In genomic region chr11:117806781-117807180, GRCm38 (mm10) we compare ENCODE assay signal across 25 mouse cellular contexts. TPM values are rescaled to one million over a fixed set of nuclear protein-coding genes. Genes with fewer than 3 reads are reported as not detected.
DNase-seq lines count a peak whose midpoint lies in the region; ATAC-seq and TF ChIP-seq lines count a peak whose summit lies in the region.
"Had no signal": no experiment of that assay in that cellular context is flagged by ENCODE, and none has a peak within 500 bp of the region (broad histone marks: within the 10 kb centered on the region; RNA-seq: fewer than 3 reads in every experiment).

No protein-coding gene starts in this region.

- no peaks in the 10 kb centered on the region for H3K9me3 ChIP-seq in liver, embryonic 15.5 days (replicated peaks)
- H3K9me3 ChIP-seq in liver, embryonic 12.5 days (replicated peaks), result no peaks in the 10 kb centered on the region
- no peaks in the 10 kb centered on the region for H3K9me3 ChIP-seq in CH12.LX (replicated peaks; ENCODE audit: low read length)
- H3K9me3 ChIP-seq in MEL (replicated peaks; ENCODE audit: insufficient read depth, low read length), result no peaks in the 10 kb centered on the region
- H3K9me3 ChIP-seq in midbrain, embryonic 11.5 days (ENCODE audit: control insufficient read depth, low read length), result no peaks in the 10 kb centered on the region
- H3K9me3 ChIP-seq: G1E had no signal

- H3K36me3 ChIP-seq in liver, embryonic 15.5 days (replicated peaks), result peaks cover 76% of the 10 kb centered on the region
- H3K36me3 ChIP-seq in liver, embryonic 12.5 days, result peaks cover 77% of the 10 kb centered on the region
- H3K36me3 ChIP-seq in CH12.LX (replicated peaks in 1 of 2; ENCODE audit: control insufficient read depth in 1 of 2, insufficient read depth in 1 of 2, low read length in 1 of 2) (peaks cover 5 to 34% of the 10 kb centered on the region in 2 experiments), MEL (ENCODE audit: control insufficient read depth in 1 of 2, insufficient read depth in 2 of 2, low read length in 2 of 2) (peaks cover 0 to 8% of the 10 kb centered on the region in 2 experiments; a peak in 2 of 4 replicates)
- H3K36me3 ChIP-seq in midbrain, embryonic 11.5 days (ENCODE audit: control insufficient read depth, insufficient read depth, low read length), result no peaks in the 10 kb centered on the region

- DNase-seq in CH12.LX (ENCODE audit: extremely low read depth), result no peak
- DNase-seq in MEL (ENCODE audit: low read depth, low spot score), result no peak
- DNase-seq in embryo, embryonic 11 days, result no peak
- DNase-seq in midbrain, embryonic 11.5 days (ENCODE audit: low spot score, missing footprints), result no peak
- DNase-seq: adrenal gland, adult 2 months; adrenal gland, adult 8-10 months; adrenal gland, postnatal 10 days; adrenal gland, postnatal 14 days; adrenal gland, postnatal 25 days; adrenal gland, postnatal 36 days; B cell, adult 2 months; cerebellum, adult 11 months; cerebellum, adult 11-12 months; cerebellum, adult 18-20 months; cerebellum, adult 2 months; cerebellum, adult 8-10 months had no signal

- ATAC-seq in liver, embryonic 15.5 days (ENCODE audit: insufficient read depth), result no peak
- ATAC-seq in liver, embryonic 12.5 days, result no peak
- ATAC-seq in midbrain, embryonic 11.5 days (ENCODE audit: low FRiP score), result no peak
- ATAC-seq: activated CD4-positive, CD25-positive, alpha-beta regulatory T cell, adult 4 months; CD4-positive, CD25-positive, alpha-beta regulatory T cell, adult 4 months; Patski had no signal

- TF ChIP-seq CTCF in CH12.LX (conservative IDR thresholded peaks at IDR 0.05 in 1 of 2, IDR thresholded peaks at IDR 0.05 in 1 of 2; ENCODE audit: low read depth in 2 of 2, low read length in 2 of 2), result no peak
- TF ChIP-seq CTCF in MEL (IDR thresholded peaks at IDR 0.05 in 2 of 3, conservative IDR thresholded peaks at IDR 0.05 in 1 of 3; ENCODE audit: control insufficient read depth in 1 of 3, insufficient read depth in 1 of 3, low read depth in 2 of 3, low read length in 3 of 3, poor library complexity in 1 of 3, severe bottlenecking in 1 of 3), result no peak

- TF ChIP-seq EP300 in CH12.LX (IDR thresholded peaks at IDR 0.05; ENCODE audit: low read length) (no peak), MEL (IDR thresholded peaks at IDR 0.05; ENCODE audit: low read depth in 1 of 2, low read length in 2 of 2) (no peak)

- 87% methylated on average over 6 of the region's 6 CpGs for WGBS in liver, embryonic 15.5 days (ENCODE audit: insufficient replicate concordance)
- WGBS in liver, embryonic 12.5 days (ENCODE audit: insufficient replicate concordance), result 94% methylated on average over 6 of the region's 6 CpGs
- WGBS in midbrain, embryonic 11.5 days, result 88% methylated on average over 6 of the region's 6 CpGs

- dilution Hi-C loops in CH12.LX (cut with MboI; ENCODE audit: extremely low pct_ligation_motif_present, extremely low pct_unique_long_range_greater_than_20kb, low sequenced_read_pairs), result no loop called here

- H3K79me2 ChIP-seq in CH12.LX (replicated peaks; ENCODE audit: control insufficient read depth, extremely low read depth, insufficient read depth, poor library complexity, severe bottlenecking), result peaks cover 24% of the 10 kb centered on the region
- H3K79me2 ChIP-seq in MEL (ENCODE audit: control insufficient read depth, insufficient read depth, low read length, poor library complexity), result peaks cover 23% of the 10 kb centered on the region

- in situ Hi-C loops in CH12.LX (cut with MboI; ENCODE audit: low pct_ligation_motif_present, low pct_unique_long_range_greater_than_20kb, low sequenced_read_pairs), result no loop called here

- no peak overlapping the region for H3K9ac ChIP-seq in liver, embryonic 15.5 days
- H3K9ac ChIP-seq in liver, embryonic 12.5 days, result no peak overlapping the region
- H3K9ac ChIP-seq in CH12.LX (ENCODE audit: insufficient read depth, low read depth) (no peak overlapping the region), MEL (ENCODE audit: control insufficient read depth, low read depth, low read length, poor library complexity, severe bottlenecking) (no peak overlapping the region)
- no peak overlapping the region for H3K9ac ChIP-seq in midbrain, embryonic 11.5 days (ENCODE audit: low read length)

- H3K27me3 ChIP-seq in liver, embryonic 15.5 days, result no peaks in the 10 kb centered on the region
- no peaks in the 10 kb centered on the region for H3K27me3 ChIP-seq in liver, embryonic 12.5 days (replicated peaks)
- H3K27me3 ChIP-seq in CH12.LX (replicated peaks) (no peaks in the 10 kb centered on the region), MEL (ENCODE audit: control insufficient read depth in 1 of 2, insufficient read depth in 2 of 2, low read length in 2 of 2) (no peaks in the 10 kb centered on the region)
- H3K27me3 ChIP-seq in midbrain, embryonic 11.5 days (ENCODE audit: control insufficient read depth, insufficient read depth, low read length), result no peaks in the 10 kb centered on the region
- H3K27me3 ChIP-seq: Patski had no signal

- peak overlapping the region; percentile 43; the same call in 1 of the 2 replicates for H3K27ac ChIP-seq in liver, embryonic 15.5 days (replicated peaks)
- no peak overlapping the region for H3K27ac ChIP-seq in liver, embryonic 12.5 days
- no peak overlapping the region for H3K27ac ChIP-seq in CH12.LX (ENCODE audit: insufficient read depth, low read depth)
- H3K27ac ChIP-seq in MEL (ENCODE audit: control insufficient read depth, low read depth, low read length), result no peak overlapping the region
- no peak overlapping the region for H3K27ac ChIP-seq in midbrain, embryonic 11.5 days (ENCODE audit: low read depth, low read length)

- H3K4me1 ChIP-seq in liver, embryonic 15.5 days (replicated peaks), result peaks cover 85% of the 10 kb centered on the region
- peaks cover 80% of the 10 kb centered on the region for H3K4me1 ChIP-seq in liver, embryonic 12.5 days
- H3K4me1 ChIP-seq in CH12.LX (ENCODE audit: control insufficient read depth in 1 of 2, insufficient read depth in 2 of 2) (peaks cover 21 to 68% of the 10 kb centered on the region in 2 experiments), MEL (ENCODE audit: control insufficient read depth in 1 of 2, insufficient read depth in 2 of 2, low read length in 2 of 2) (peaks cover 4 to 15% of the 10 kb centered on the region in 2 experiments)
- H3K4me1 ChIP-seq in midbrain, embryonic 11.5 days (ENCODE audit: control insufficient read depth, insufficient read depth, low read length), result peaks cover 15% of the 10 kb centered on the region

- TF ChIP-seq POLR2A in CH12.LX (IDR thresholded peaks at IDR 0.05; ENCODE audit: low read depth, low read length) (no peak), MEL (IDR thresholded peaks at IDR 0.05; ENCODE audit: control insufficient read depth in 1 of 2, insufficient read depth in 1 of 2, low read depth in 1 of 2, low read length in 2 of 2, poor library complexity in 1 of 2) (no peak)

- no peak for TF ChIP-seq RAD21 in CH12.LX (IDR thresholded peaks at IDR 0.05; ENCODE audit: low read depth, low read length)
- TF ChIP-seq RAD21 in MEL (IDR thresholded peaks at IDR 0.05; ENCODE audit: low read depth, low read length), result no peak

- H3K4me3 ChIP-seq in liver, embryonic 15.5 days (replicated peaks), result no peak overlapping the region
- H3K4me3 ChIP-seq in liver, embryonic 12.5 days, result no peak overlapping the region
- H3K4me3 ChIP-seq in CH12.LX (replicated peaks in 1 of 3; ENCODE audit: low read depth in 2 of 3, low read length in 2 of 3, poor library complexity in 1 of 3) (no peak overlapping the region), MEL (ENCODE audit: control insufficient read depth in 1 of 2, insufficient read depth in 1 of 2, low read depth in 2 of 2, low read length in 2 of 2) (no peak overlapping the region)
- no peak overlapping the region for H3K4me3 ChIP-seq in midbrain, embryonic 11.5 days (ENCODE audit: low read depth, low read length)

- H3K4me2 ChIP-seq in liver, embryonic 15.5 days, result no peak overlapping the region
- no peak overlapping the region for H3K4me2 ChIP-seq in liver, embryonic 12.5 days
- H3K4me2 ChIP-seq in CH12.LX (ENCODE audit: insufficient read depth, low read depth, poor library complexity, severe bottlenecking), result no peak overlapping the region
- no peak overlapping the region for H3K4me2 ChIP-seq in midbrain, embryonic 11.5 days

RNA-seq across cellular contexts. Expression of gene Gm20708, which starts 2.7 kb away (rescaled TPM):
- 0.28 and 0.45 TPM in 2 replicates for polyA plus RNA-seq in liver, embryonic 15.5 days (2015; fragmentation: Nextera tagmentation; extraction: Ambion mirVana)
- polyA plus RNA-seq in liver, embryonic 12.5 days (2016; fragmentation: Nextera tagmentation; extraction: Ambion mirVana), result 0.23 and 0.27 TPM in 2 replicates
- total RNA-seq in CH12.LX (2012; rRNA removed) (0.59 and 1.0 TPM in 2 replicates), CH12.LX (2014; rRNA removed) (0.50 TPM in 1 of 2 replicates, not detected in the other), MEL (2012; rRNA removed) (0.46 and 0.85 TPM in 2 replicates)
- polyA plus RNA-seq in CH12.LX (2012; ENCODE audit: insufficient read length, low read depth) (0.80 and 1.6 TPM in 2 replicates), MEL (2012; ENCODE audit: insufficient read depth in 1 of 2, insufficient read length in 2 of 2, low read depth in 1 of 2, low replicate concordance in 2 of 2, missing spikeins in 1 of 2) (under 1 TPM in 1 of 2 experiments, not detected in 1; 0.70 TPM)
- 0.15 and 0.20 TPM in 2 replicates for polyA plus RNA-seq in midbrain, embryonic 11.5 days (2014; fragmentation: Nextera tagmentation; extraction: Ambion mirVana)

RNA-seq across cellular contexts. Expression of gene Syngr2, which starts 2.7 kb away (rescaled TPM):
- 49.2 and 54.7 TPM in 2 replicates for polyA plus RNA-seq in liver, embryonic 15.5 days (2015; fragmentation: Nextera tagmentation; extraction: Ambion mirVana)
- polyA plus RNA-seq in liver, embryonic 12.5 days (2016; fragmentation: Nextera tagmentation; extraction: Ambion mirVana), result 61.5 and 66.4 TPM in 2 replicates
- 362 and 409 TPM in 2 replicates for total RNA-seq in CH12.LX (2012; rRNA removed)
- 395 and 553 TPM in 2 replicates for total RNA-seq in CH12.LX (2014; rRNA removed)
- polyA plus RNA-seq in CH12.LX (2012; ENCODE audit: insufficient read length, low read depth), result 513 and 654 TPM in 2 replicates
- total RNA-seq in MEL (2012; rRNA removed), result 160 and 189 TPM in 2 replicates
- polyA plus RNA-seq in MEL (2012; ENCODE audit: insufficient read depth in 1 of 2, insufficient read length in 2 of 2, low read depth in 1 of 2, low replicate concordance in 2 of 2, missing spikeins in 1 of 2), result 100 to 1,000 TPM in 1 of 2 experiments, not detected in 1; 384 TPM
- polyA plus RNA-seq in midbrain, embryonic 11.5 days (2014; fragmentation: Nextera tagmentation; extraction: Ambion mirVana), result 29.9 and 36.4 TPM in 2 replicates

RNA-seq across cellular contexts. Expression of gene 6030468B19Rik, which starts 9.3 kb away (rescaled TPM):
- polyA plus RNA-seq in liver, embryonic 15.5 days (2015; fragmentation: Nextera tagmentation; extraction: Ambion mirVana), result 90.0 and 95.8 TPM in 2 replicates
- polyA plus RNA-seq in liver, embryonic 12.5 days (2016; fragmentation: Nextera tagmentation; extraction: Ambion mirVana), result 97.6 and 97.7 TPM in 2 replicates
- total RNA-seq in CH12.LX (2012; rRNA removed), result 0.46 and 0.93 TPM in 2 replicates
- total RNA-seq in CH12.LX (2014; rRNA removed), result 1.3 and 1.5 TPM in 2 replicates
- 1.4 and 1.7 TPM in 2 replicates for polyA plus RNA-seq in CH12.LX (2012; ENCODE audit: insufficient read length, low read depth)
- 1.1 and 2.7 TPM in 2 replicates for total RNA-seq in MEL (2012; rRNA removed)
- 1 to 10 TPM in 1 of 2 experiments, not detected in 1; 5.1 TPM for polyA plus RNA-seq in MEL (2012; ENCODE audit: insufficient read depth in 1 of 2, insufficient read length in 2 of 2, low read depth in 1 of 2, low replicate concordance in 2 of 2, missing spikeins in 1 of 2)
- polyA plus RNA-seq in midbrain, embryonic 11.5 days (2014; fragmentation: Nextera tagmentation; extraction: Ambion mirVana), result 0.65 and 1.3 TPM in 2 replicates
- total RNA-seq: adrenal gland, adult 18-20 months; adrenal gland, adult 2 months; adrenal gland, adult 8-10 months; adrenal gland, postnatal 25 days; adrenal gland, postnatal 36 days; ES-E14 had no signal
- polyA plus RNA-seq: adrenal gland, adult 2 months; C2C12; cerebellum, adult 2 months; Patski had no signal

RNA-seq across cellular contexts. Expression of gene Afmid, which starts 18.9 kb away (rescaled TPM):
- 11.8 and 12.0 TPM in 2 replicates for polyA plus RNA-seq in liver, embryonic 15.5 days (2015; fragmentation: Nextera tagmentation; extraction: Ambion mirVana)
- polyA plus RNA-seq in liver, embryonic 12.5 days (2016; fragmentation: Nextera tagmentation; extraction: Ambion mirVana), result 6.7 TPM in 2 replicates
- 6.8 and 7.3 TPM in 2 replicates for total RNA-seq in CH12.LX (2012; rRNA removed)
- total RNA-seq in CH12.LX (2014; rRNA removed), result 5.0 and 5.7 TPM in 2 replicates
- 7.1 and 7.5 TPM in 2 replicates for polyA plus RNA-seq in CH12.LX (2012; ENCODE audit: insufficient read length, low read depth)
- total RNA-seq in MEL (2012; rRNA removed), result 3.3 and 3.5 TPM in 2 replicates
- 1 to 10 TPM in 1 of 2 experiments, not detected in 1; 3.8 TPM for polyA plus RNA-seq in MEL (2012; ENCODE audit: insufficient read depth in 1 of 2, insufficient read length in 2 of 2, low read depth in 1 of 2, low replicate concordance in 2 of 2, missing spikeins in 1 of 2)
- polyA plus RNA-seq in midbrain, embryonic 11.5 days (2014; fragmentation: Nextera tagmentation; extraction: Ambion mirVana), result 2.8 and 3.9 TPM in 2 replicates

RNA-seq across cellular contexts. Expression of gene Tk1, which starts 19.1 kb away (rescaled TPM):
- 136 and 138 TPM in 2 replicates for polyA plus RNA-seq in liver, embryonic 15.5 days (2015; fragmentation: Nextera tagmentation; extraction: Ambion mirVana)
- 145 and 152 TPM in 2 replicates for polyA plus RNA-seq in liver, embryonic 12.5 days (2016; fragmentation: Nextera tagmentation; extraction: Ambion mirVana)
- total RNA-seq in CH12.LX (2012; rRNA removed) (235 and 236 TPM in 2 replicates), CH12.LX (2014; rRNA removed) (146 and 149 TPM in 2 replicates), MEL (2012; rRNA removed) (171 and 172 TPM in 2 replicates)
- polyA plus RNA-seq in CH12.LX (2012; ENCODE audit: insufficient read length, low read depth) (158 and 179 TPM in 2 replicates), MEL (2012; ENCODE audit: insufficient read depth in 1 of 2, insufficient read length in 2 of 2, low read depth in 1 of 2, low replicate concordance in 2 of 2, missing spikeins in 1 of 2) (100 to 1,000 TPM in 1 of 2 experiments, not detected in 1; 188 TPM)
- polyA plus RNA-seq in midbrain, embryonic 11.5 days (2014; fragmentation: Nextera tagmentation; extraction: Ambion mirVana), result 87.1 and 89.7 TPM in 2 replicates

Comparison
In these comparisons a context has a peak if more than half of its experiments do, and no peak if none do; other contexts are left out.
1. RNA of gene 6030468B19Rik, which starts 9.3 kb away (polyA plus RNA-seq): 97.6 to 97.7 TPM in liver, embryonic 12.5 days and 90.0 to 95.8 TPM in liver, embryonic 15.5 days; 5.1 TPM in MEL, 1.4 to 1.7 TPM in CH12.LX and 0.65 to 1.3 TPM in midbrain, embryonic 11.5 days; every median in the first group is over 10 times any median in the second.